Mouse (Mus musculus) liver, embryonic 11.5 days (tissue): ENCODE measurements around the gene Ttbk2. TPM values are rescaled to one million over a fixed set of nuclear protein-coding genes. Genes with fewer than 3 reads are reported as not detected.

ENCODE experiments used
- ATAC-seq: fragments of 200-750 bp; cut with Nextera tagmentation; replicated peaks from 2 replicates; pipeline ENCODE4 v1.8.0; 2017; ENCODE audit warnings: moderate number of reproducible peaks, mild to moderate bottlenecking, moderate TSS enrichment, moderate library complexity; ENCODE audit not compliant: low FRiP score
- DNase-seq: peaks from one replicate; pipeline ENCODE4 v3.0.0-alpha.2; 2017; ENCODE audit warnings: low spot score
- H3K27ac ChIP-seq: fragments of 300-500 bp; sonication (generic); 2 replicates; pipeline ENCODE4 v1.5.1; 2014; ENCODE audit warnings: mild to moderate bottlenecking, low read depth, low read length, control low read depth
- H3K27me3 ChIP-seq: fragments of 300-500 bp; sonication (generic); replicated peaks from 2 replicates; pipeline ENCODE4 v1.6.1; 2014; ENCODE audit warnings: low read length, mixed read lengths; ENCODE audit not compliant: control insufficient read depth, insufficient read depth
- H3K36me3 ChIP-seq: fragments of 300-500 bp; sonication (generic); 2 replicates; pipeline ENCODE4 v1.6.1; 2014; ENCODE audit warnings: mild to moderate bottlenecking, low read length, moderate library complexity, mixed read lengths; ENCODE audit not compliant: control insufficient read depth, insufficient read depth
- H3K4me1 ChIP-seq: fragments of 300-500 bp; sonication (generic); replicated peaks from 2 replicates; pipeline ENCODE4 v1.6.1; 2014; ENCODE audit warnings: low read length, mixed read lengths; ENCODE audit not compliant: control insufficient read depth, insufficient read depth
- H3K4me2 ChIP-seq: fragments of 300-500 bp; sonication (generic); 2 replicates; pipeline ENCODE4 v1.6.1; 2014; ENCODE audit warnings: mild to moderate bottlenecking, control low read depth, moderate library complexity
- H3K4me3 ChIP-seq: fragments of 300-500 bp; sonication (generic); 2 replicates; pipeline ENCODE4 v1.5.1; 2014; ENCODE audit warnings: low read depth, low read length, control low read depth
- H3K9ac ChIP-seq: fragments of 300-500 bp; sonication (generic); 2 replicates; pipeline ENCODE4 v1.6.1; 2014; ENCODE audit warnings: low read depth, low read length, control low read depth
- H3K9me3 ChIP-seq: fragments of 300-500 bp; sonication (generic); 2 replicates; pipeline ENCODE4 v1.6.1; 2016; ENCODE audit warnings: low read length, inconsistent platforms, mixed read lengths; ENCODE audit not compliant: control insufficient read depth
- WGBS: fragments of 180-500 bp; shearing (Covaris S2); extraction: QIAGEN DNeasy Blood & Tissue Kit; methylation state at CpG from one replicate; pipeline ENCODE4 v1.1.7; 2014; 5-methylcytosine and 5-hydroxymethylcytosine counted together
- polyA plus RNA-seq: library from polyadenylated mRNA; unstranded; fragments of >200 nt; fragmentation: Nextera tagmentation; extraction: Ambion mirVana; gene quantifications from 2 replicates; pipeline ENCODE4 v1.2.1, GENCODE M21; 2014

Gene Ttbk2
- polyA plus RNA-seq, 1 experiment from 2014 or later, result 2.9 TPM

- H3K27ac ChIP-seq, result no peak overlapping the region
- H3K9me3 ChIP-seq, result no peaks in the 10 kb centered on the region
- H3K27me3 ChIP-seq, result no peaks in the 10 kb centered on the region
- no peaks in the 10 kb centered on the region for H3K4me1 ChIP-seq
- H3K4me2 ChIP-seq, result no peak overlapping the region
- 75% methylated on average over 1 of the region's 1 CpGs for WGBS
- peaks cover 11% of the 10 kb centered on the region; the same call in 1 of the 2 replicates for H3K36me3 ChIP-seq
- H3K9ac ChIP-seq, result no peak overlapping the region
- no peak overlapping the region for H3K4me3 ChIP-seq
- ATAC-seq, result no peak
- no peak for DNase-seq
Observed at GRCm38 (mm10) chr2:120860699-120861098, 10.3 kb upstream of the Ttbk2 start.

- Histone ChIP-seq H3K9me3 (no peaks in the 10 kb centered on the region), H3K27ac (no peak overlapping the region), H3K27me3 (no peaks in the 10 kb centered on the region), H3K36me3 (peaks cover 9% of the 10 kb centered on the region; the same call in 1 of the 2 replicates), H3K9ac (no peak overlapping the region), H3K4me1 (no peaks in the 10 kb centered on the region), H3K4me3 (no peak overlapping the region), H3K4me2 (no peak overlapping the region)
- WGBS, result 87% methylated on average over 3 of the region's 3 CpGs
- DNase-seq, result no peak
- ATAC-seq, result no peak
Observed at GRCm38 (mm10) chr2:120858131-120858530, 7.7 kb upstream of the Ttbk2 start.

DNA sequence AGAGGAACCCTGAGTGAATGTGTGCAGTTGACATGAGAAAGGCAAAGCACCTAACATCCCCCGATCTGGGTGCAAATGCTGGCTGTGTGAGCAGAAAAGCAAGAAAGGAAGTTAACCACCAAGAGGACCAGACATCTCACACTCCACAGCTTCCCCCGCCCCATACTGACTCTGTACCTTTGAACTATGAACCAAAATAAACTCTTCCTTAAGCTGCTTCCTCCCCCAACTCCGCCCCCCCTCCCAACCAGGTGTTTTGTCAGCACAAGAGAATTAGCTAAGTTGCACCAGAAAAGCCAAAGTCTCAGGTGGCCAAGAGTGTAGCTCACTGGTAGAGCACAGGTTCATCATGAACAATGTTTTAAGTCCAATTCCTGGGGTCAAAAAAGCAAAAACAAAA, 2.7 kb upstream of the Ttbk2 start:
- Histone ChIP-seq H3K4me1 (0 out of 2 replicates have a peak, but pooled peaks cover 3% of the 10 kb centered on the region), H3K4me3 (no peak overlapping the region), H3K27ac (no peak overlapping the region), H3K27me3 (no peaks in the 10 kb centered on the region), H3K9me3 (no peaks in the 10 kb centered on the region), H3K4me2 (no peak overlapping the region), H3K9ac (no peak overlapping the region), H3K36me3 (no peaks in the 10 kb centered on the region)
- 67% methylated on average over 3 of the region's 3 CpGs for WGBS
- ATAC-seq (no peak), DNase-seq (no peak)

DNA sequence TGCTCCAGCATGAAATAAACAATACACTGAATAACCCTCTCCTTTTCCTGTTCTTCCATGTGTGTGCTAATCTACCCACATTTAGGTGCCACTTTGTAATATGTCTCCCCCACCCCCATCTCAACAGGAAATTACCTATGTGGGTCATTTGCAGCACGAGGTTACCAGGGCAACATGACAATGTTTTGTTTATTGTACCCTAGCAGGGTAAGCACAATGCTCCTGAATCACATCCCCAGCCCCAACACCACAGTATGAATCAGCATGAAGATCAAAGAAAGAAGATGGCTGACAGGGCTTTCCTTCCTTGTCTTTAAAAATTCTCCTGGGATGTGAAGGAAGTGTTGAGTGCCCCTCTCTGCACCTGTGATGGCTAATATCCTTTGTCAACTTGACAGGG, 2.2 kb upstream of the Ttbk2 start:
- Histone ChIP-seq H3K27ac (no peak overlapping the region), H3K4me1 (0 out of 2 replicates have a peak, but pooled peaks cover 3% of the 10 kb centered on the region), H3K9ac (no peak overlapping the region), H3K4me2 (no peak overlapping the region), H3K4me3 (no peak overlapping the region), H3K9me3 (no peaks in the 10 kb centered on the region), H3K36me3 (no peaks in the 10 kb centered on the region), H3K27me3 (no peaks in the 10 kb centered on the region)
- DNase-seq, result no peak
- 33% methylated on average over 1 of the region's 1 CpGs for WGBS
- ATAC-seq, result no peak

GRCm38 (mm10) chr2:120849449-120850423, 668 bp downstream of the Ttbk2 start, which contains the start of gene Cdan1:
Cdan1 (minus strand) TSS chr2:120850128.
- under 1% methylated on average over 70 of the region's 71 CpGs for WGBS
- peak within 1 kb of the TSS; percentile 81 for H3K9ac ChIP-seq
- no peaks in the 10 kb centered on the region for H3K27me3 ChIP-seq
- peak within 1 kb of the TSS; percentile 95 for H3K4me3 ChIP-seq
- H3K4me1 ChIP-seq, result 0 out of 2 replicates have a peak, but pooled peaks cover 3% of the 10 kb centered on the region
- no peak for DNase-seq
- peak within 1 kb of the TSS; percentile 85 for H3K4me2 ChIP-seq
- H3K27ac ChIP-seq, result peak within 1 kb of the TSS; percentile 52
- no peaks in the 10 kb centered on the region for H3K36me3 ChIP-seq
- peak; percentile 66 for ATAC-seq
- H3K9me3 ChIP-seq, result no peaks in the 10 kb centered on the region

DNA sequence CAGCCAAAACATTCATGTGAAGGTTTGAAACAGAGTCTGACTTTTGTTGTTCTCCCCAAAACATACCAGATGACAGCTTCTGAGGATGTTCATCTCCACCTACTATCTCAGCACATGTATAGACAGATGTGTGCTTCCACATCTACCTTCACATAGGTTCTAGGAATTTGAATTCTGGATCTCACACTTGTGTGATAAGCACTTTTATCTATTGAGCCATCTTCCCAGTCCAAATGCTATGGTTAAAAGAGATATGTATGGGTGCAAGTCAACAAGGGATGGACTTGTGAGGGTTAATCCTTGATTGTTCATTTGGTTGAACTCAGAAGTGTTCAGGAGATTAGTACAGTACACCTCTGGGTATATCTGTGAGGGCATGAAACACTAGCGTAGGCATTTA, 5.1 kb downstream of the Ttbk2 start:
- ATAC-seq (no peak), DNase-seq (no peak)
- Histone ChIP-seq H3K27ac (no peak overlapping the region), H3K4me3 (no peak overlapping the region), H3K4me1 (no peaks in the 10 kb centered on the region), H3K9me3 (no peaks in the 10 kb centered on the region), H3K9ac (no peak overlapping the region), H3K4me2 (no peak overlapping the region), H3K36me3 (no peaks in the 10 kb centered on the region), H3K27me3 (no peaks in the 10 kb centered on the region)
- WGBS, result 89% methylated on average over 1 of the region's 1 CpGs

DNA sequence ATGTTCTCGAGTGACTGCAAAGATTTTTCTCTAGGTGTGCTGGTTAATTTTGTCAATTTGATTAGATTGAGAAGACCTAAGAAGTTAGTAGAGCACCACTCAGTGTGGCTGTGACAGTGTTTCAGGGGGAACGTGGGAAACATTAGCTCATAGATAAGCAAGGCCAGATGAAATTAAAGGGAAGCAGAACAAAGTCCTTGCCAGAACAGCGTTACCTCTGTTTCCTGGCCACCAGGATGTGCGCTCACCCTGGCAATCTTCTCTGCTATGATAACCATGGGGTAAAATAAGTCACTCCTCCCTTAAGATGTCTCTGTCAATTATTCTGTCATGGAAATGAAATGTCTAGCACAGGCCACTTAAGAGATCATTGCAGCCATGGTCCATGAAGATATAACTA, 6.4 kb downstream of the Ttbk2 start:
- Histone ChIP-seq H3K27ac (no peak overlapping the region), H3K4me2 (no peak overlapping the region), H3K9me3 (no peaks in the 10 kb centered on the region), H3K27me3 (no peaks in the 10 kb centered on the region), H3K36me3 (no peaks in the 10 kb centered on the region), H3K4me1 (no peaks in the 10 kb centered on the region), H3K4me3 (no peak overlapping the region), H3K9ac (no peak overlapping the region)
- ATAC-seq (no peak), DNase-seq (no peak)
- 48% methylated on average over 4 of the region's 4 CpGs for WGBS

DNA sequence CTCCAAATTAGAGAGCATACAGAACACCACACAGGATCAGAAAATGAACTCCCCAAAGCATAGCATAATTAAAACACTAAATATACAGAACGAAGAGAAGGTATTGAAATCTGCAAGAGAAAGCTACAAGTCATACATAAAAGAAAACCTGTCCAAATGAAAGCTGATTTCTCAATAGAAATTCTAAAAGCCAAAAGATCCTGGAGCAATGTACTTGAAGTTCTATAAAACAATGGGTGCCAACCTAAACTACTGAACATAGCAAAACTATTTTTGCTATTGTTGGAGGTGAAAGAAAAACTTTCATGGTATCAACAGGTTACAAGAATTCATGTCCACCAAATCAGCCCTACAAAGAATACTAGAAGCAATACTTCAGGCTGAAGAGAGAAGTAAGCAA, 9.2 kb downstream of the Ttbk2 start:
- WGBS, result 78% methylated on average over 1 of the region's 1 CpGs
- Histone ChIP-seq H3K36me3 (no peaks in the 10 kb centered on the region), H3K4me1 (no peaks in the 10 kb centered on the region), H3K9me3 (no peaks in the 10 kb centered on the region), H3K4me3 (no peak overlapping the region), H3K27me3 (no peaks in the 10 kb centered on the region), H3K27ac (no peak overlapping the region), H3K9ac (no peak overlapping the region), H3K4me2 (no peak overlapping the region)
- DNase-seq (no peak), ATAC-seq (no peak)

DNA sequence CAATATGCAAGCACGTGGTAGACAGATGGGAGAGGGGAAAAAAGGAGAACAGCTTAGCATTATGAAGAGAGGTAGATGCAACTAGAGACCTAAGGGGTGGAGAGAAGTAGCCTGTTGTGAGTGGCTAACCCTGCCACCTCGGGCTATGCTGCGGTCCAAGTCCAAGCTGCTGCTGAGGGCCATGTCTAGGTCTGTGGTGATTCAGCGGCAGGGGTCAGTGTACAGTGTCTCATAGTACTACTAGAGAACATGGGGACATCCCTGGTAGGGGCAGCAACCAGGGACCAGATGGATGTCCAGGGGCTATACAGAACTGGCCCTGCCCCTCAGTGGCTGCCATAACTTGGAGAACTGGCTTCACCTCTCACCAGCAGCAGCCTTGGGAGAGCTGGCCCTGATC, 15.2 kb downstream of the Ttbk2 start:
- Histone ChIP-seq H3K4me3 (no peak overlapping the region), H3K9ac (no peak overlapping the region), H3K9me3 (no peaks in the 10 kb centered on the region), H3K36me3 (no peaks in the 10 kb centered on the region), H3K27me3 (no peaks in the 10 kb centered on the region), H3K4me1 (no peaks in the 10 kb centered on the region), H3K27ac (no peak overlapping the region), H3K4me2 (no peak overlapping the region)
- ATAC-seq (no peak), DNase-seq (no peak)
- WGBS, result 90% methylated on average over 4 of the region's 4 CpGs
